Mouse (Mus musculus) CH12.LX (cell line): ENCODE measurements at regions not wholly inside any gene's neighbourhood (a gene's known extent, or its start where the extent isn't known, plus 50 kb on each side); places are given as distances from the start of the nearest gene placed in this dataset.

ENCODE experiments used
- CHD1 ChIP-seq: IDR thresholded peaks from 2 replicates; pipeline ENCODE4 v1.6.1; 2012; ENCODE audit warnings: low read depth, low read length, improper control_type of control experiment, inconsistent platforms
- KAT2A ChIP-seq: IDR thresholded peaks from 2 replicates; pipeline ENCODE4 v1.6.1; 2012; ENCODE audit warnings: low read length, improper control_type of control experiment, inconsistent platforms; ENCODE audit not compliant: insufficient replicate concordance
- MAX ChIP-seq: IDR thresholded peaks from 2 replicates; pipeline ENCODE4 v1.6.1; 2011; ENCODE audit warnings: low read length, improper control_type of control experiment
- POLR2A ChIP-seq: IDR thresholded peaks from 2 replicates; pipeline ENCODE4 v1.6.1; 2011; ENCODE audit warnings: low read depth, mild to moderate bottlenecking, improper control_type of control experiment, low read length

GRCm38 (mm10) chr13:97647486-97647885 is 112.9 kb downstream of the Gm10260 start:
- TF ChIP-seq CHD1, result no peak
- TF ChIP-seq POLR2A, result no peak
- no peak for TF ChIP-seq KAT2A
- no peak for TF ChIP-seq MAX
